Comparison of ENCODE assay signal across 23 mouse cellular contexts in the genomic region with DNA sequence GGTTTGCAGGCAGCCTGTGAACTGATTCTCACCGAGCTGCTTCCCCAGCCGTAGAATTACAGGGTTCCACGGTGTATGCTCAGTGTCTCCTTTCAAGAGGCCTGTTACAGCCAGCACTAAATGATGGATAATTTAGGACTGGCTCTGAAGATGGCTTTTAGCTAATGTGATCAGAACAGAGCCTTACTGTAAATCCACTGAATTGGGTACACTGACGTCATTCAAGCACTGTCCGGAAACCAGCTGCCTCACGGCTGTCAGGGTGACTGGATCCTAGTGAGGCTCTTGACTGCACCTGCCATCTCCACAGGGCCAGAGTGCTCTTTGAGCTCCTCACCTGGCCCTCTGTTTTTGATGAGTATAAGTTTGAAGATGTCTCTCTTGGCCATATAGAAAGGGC. TPM values are rescaled to one million over a fixed set of nuclear protein-coding genes. Genes with fewer than 3 reads are reported as not detected.
DNase-seq lines count a peak whose midpoint lies in the region; ATAC-seq lines count a peak whose summit lies in the region.
"Had no signal": no experiment of that assay in that cellular context is flagged by ENCODE, and none has a peak within 500 bp of the region (broad histone marks: within the 10 kb centered on the region; RNA-seq: fewer than 3 reads in every experiment).

No protein-coding gene starts in this region.

- ATAC-seq in embryonic facial prominence, embryonic 14.5 days (ENCODE audit: low read depth): peak; percentile 16; the same call in 1 of the 2 replicates
- no peak for ATAC-seq in heart, embryonic 12.5 days (ENCODE audit: insufficient number of reproducible peaks, low FRiP score)
- ATAC-seq: CD4-positive, CD25-positive, alpha-beta regulatory T cell, adult 4 months; forebrain, embryonic 13.5 days; forebrain, embryonic 15.5 days; forebrain, postnatal 0 days had no signal

- no peak overlapping the region for H3K4me2 ChIP-seq in embryonic facial prominence, embryonic 14.5 days (ENCODE audit: low read depth, low read length)
- no peak overlapping the region for H3K4me2 ChIP-seq in heart, embryonic 12.5 days
- H3K4me2 ChIP-seq: embryonic facial prominence, embryonic 13.5 days; forebrain, embryonic 13.5 days; forebrain, embryonic 15.5 days had no signal

- H3K27me3 ChIP-seq in embryonic facial prominence, embryonic 14.5 days (replicated peaks; ENCODE audit: control insufficient read depth, insufficient read depth, low read length): no peaks in the 10 kb centered on the region
- H3K27me3 ChIP-seq in embryonic facial prominence, embryonic 10.5 days (replicated peaks; ENCODE audit: low read depth, poor library complexity, severe bottlenecking): no peaks in the 10 kb centered on the region
- H3K27me3 ChIP-seq in heart, embryonic 12.5 days (replicated peaks): no peaks in the 10 kb centered on the region
- H3K27me3 ChIP-seq: CH12.LX; embryonic facial prominence, embryonic 13.5 days; forebrain, embryonic 13.5 days; forebrain, embryonic 15.5 days had no signal

- H3K4me3 ChIP-seq in embryonic facial prominence, embryonic 14.5 days (ENCODE audit: low read depth, low read length): no peak overlapping the region
- no peak overlapping the region for H3K4me3 ChIP-seq in embryonic facial prominence, embryonic 10.5 days
- H3K4me3 ChIP-seq in heart, embryonic 12.5 days: no peak overlapping the region
- H3K4me3 ChIP-seq: embryonic facial prominence, embryonic 13.5 days; forebrain, embryonic 13.5 days; forebrain, embryonic 15.5 days had no signal

- H3K4me1 ChIP-seq in embryonic facial prominence, embryonic 14.5 days (ENCODE audit: control insufficient read depth, insufficient read depth, low read length): peaks cover 7% of the 10 kb centered on the region; the same call in 1 of the 2 replicates
- peaks cover 12% of the 10 kb centered on the region for H3K4me1 ChIP-seq in embryonic facial prominence, embryonic 10.5 days
- peaks cover 9% of the 10 kb centered on the region for H3K4me1 ChIP-seq in heart, embryonic 12.5 days (replicated peaks)

- no peak overlapping the region for H3K9ac ChIP-seq in embryonic facial prominence, embryonic 14.5 days (ENCODE audit: low read depth, low read length)
- H3K9ac ChIP-seq in heart, embryonic 12.5 days: no peak overlapping the region
- H3K9ac ChIP-seq: embryonic facial prominence, embryonic 13.5 days; forebrain, embryonic 13.5 days; forebrain, embryonic 15.5 days; forebrain, postnatal 0 days had no signal

- WGBS in embryonic facial prominence, embryonic 14.5 days: 84% methylated on average over 6 of the region's 6 CpGs
- 93% methylated on average over 6 of the region's 6 CpGs for WGBS in embryonic facial prominence, embryonic 10.5 days
- WGBS in heart, embryonic 12.5 days: 85% methylated on average over 6 of the region's 6 CpGs

- peak; percentile 13 for DNase-seq in embryonic facial prominence, embryonic 14.5 days (ENCODE audit: low spot score)
- DNase-seq in embryonic facial prominence, embryonic 10.5 days (ENCODE audit: low spot score): no peak
- DNase-seq in heart, adult 11 months: peak; percentile 76
- no peak for DNase-seq in right cerebral cortex, postnatal 10 days (ENCODE audit: low spot score in 2 of 2)
- DNase-seq: adrenal gland, adult 2 months; adrenal gland, postnatal 10 days; adrenal gland, postnatal 25 days; B cell, adult 2 months; cerebellum, adult 11-12 months; cerebellum, adult 2 months; cerebellum, adult 9-10 months; cerebellum, postnatal 10 days; cerebellum, postnatal 25 days; forebrain, postnatal 0 days had no signal

- H3K9me3 ChIP-seq in embryonic facial prominence, embryonic 14.5 days (ENCODE audit: control insufficient read depth, low read length): no peaks in the 10 kb centered on the region
- no peaks in the 10 kb centered on the region for H3K9me3 ChIP-seq in embryonic facial prominence, embryonic 10.5 days
- H3K9me3 ChIP-seq in heart, embryonic 12.5 days (replicated peaks): no peaks in the 10 kb centered on the region
- H3K9me3 ChIP-seq: embryonic facial prominence, embryonic 13.5 days; forebrain, embryonic 13.5 days; forebrain, embryonic 15.5 days; G1E had no signal

- H3K36me3 ChIP-seq in embryonic facial prominence, embryonic 14.5 days (ENCODE audit: control insufficient read depth, insufficient read depth, low read length): peaks cover 65% of the 10 kb centered on the region
- H3K36me3 ChIP-seq in embryonic facial prominence, embryonic 10.5 days (replicated peaks): peaks cover 89% of the 10 kb centered on the region
- H3K36me3 ChIP-seq in heart, embryonic 12.5 days: peaks cover 66% of the 10 kb centered on the region

- H3K27ac ChIP-seq in embryonic facial prominence, embryonic 14.5 days (replicated peaks; ENCODE audit: low read depth, low read length): no peak overlapping the region
- H3K27ac ChIP-seq in embryonic facial prominence, embryonic 10.5 days (replicated peaks): no peak overlapping the region
- H3K27ac ChIP-seq in heart, embryonic 12.5 days (ENCODE audit: poor library complexity, severe bottlenecking): no peak overlapping the region
- H3K27ac ChIP-seq: embryonic facial prominence, embryonic 13.5 days; forebrain, embryonic 13.5 days; forebrain, embryonic 15.5 days had no signal

RNA-seq across cellular contexts. Expression of a gene that starts 5.5 kb away (rescaled TPM):
- polyA plus RNA-seq in embryonic facial prominence, embryonic 14.5 days (2014; fragmentation: Nextera tagmentation; extraction: Ambion mirVana): 107 and 119 TPM in 2 replicates
- polyA plus RNA-seq in embryonic facial prominence, embryonic 10.5 days (2016; fragmentation: Nextera tagmentation; extraction: Ambion mirVana): 195 and 208 TPM in 2 replicates
- 89.3 and 94.0 TPM in 2 replicates for polyA plus RNA-seq in heart, embryonic 12.5 days (2016; fragmentation: Nextera tagmentation; extraction: Ambion mirVana)

RNA-seq across cellular contexts. Expression of a gene that starts 17.7 kb away (rescaled TPM):
- polyA plus RNA-seq in embryonic facial prominence, embryonic 14.5 days (2014; fragmentation: Nextera tagmentation; extraction: Ambion mirVana): 202 and 210 TPM in 2 replicates
- 92.6 and 95.4 TPM in 2 replicates for polyA plus RNA-seq in embryonic facial prominence, embryonic 10.5 days (2016; fragmentation: Nextera tagmentation; extraction: Ambion mirVana)
- 95.9 and 101 TPM in 2 replicates for polyA plus RNA-seq in heart, embryonic 12.5 days (2016; fragmentation: Nextera tagmentation; extraction: Ambion mirVana)

RNA-seq across cellular contexts. Expression of a gene that starts 29.4 kb away (rescaled TPM):
- 1.6 and 2.9 TPM in 2 replicates for polyA plus RNA-seq in embryonic facial prominence, embryonic 14.5 days (2014; fragmentation: Nextera tagmentation; extraction: Ambion mirVana)
- 4.3 and 5.2 TPM in 2 replicates for polyA plus RNA-seq in embryonic facial prominence, embryonic 10.5 days (2016; fragmentation: Nextera tagmentation; extraction: Ambion mirVana)
- 7.5 and 13.8 TPM in 2 replicates for polyA plus RNA-seq in heart, embryonic 12.5 days (2016; fragmentation: Nextera tagmentation; extraction: Ambion mirVana)
- polyA plus RNA-seq: CD4-positive, CD25-positive, alpha-beta regulatory T cell, adult 4 months; cortical plate, adult 2 months; frontal cortex, adult 2 months; G1E had no signal

RNA-seq across cellular contexts. Expression of a gene that starts 42.8 kb away (rescaled TPM):
- 834 and 939 TPM in 2 replicates for polyA plus RNA-seq in embryonic facial prominence, embryonic 14.5 days (2014; fragmentation: Nextera tagmentation; extraction: Ambion mirVana)
- 555 and 612 TPM in 2 replicates for polyA plus RNA-seq in embryonic facial prominence, embryonic 10.5 days (2016; fragmentation: Nextera tagmentation; extraction: Ambion mirVana)
- 1,038 and 1,054 TPM in 2 replicates for polyA plus RNA-seq in heart, embryonic 12.5 days (2016; fragmentation: Nextera tagmentation; extraction: Ambion mirVana)

RNA-seq across cellular contexts. Expression of a gene that starts 51.8 kb away (rescaled TPM):
- polyA plus RNA-seq in embryonic facial prominence, embryonic 14.5 days (2014; fragmentation: Nextera tagmentation; extraction: Ambion mirVana): 116 and 132 TPM in 2 replicates
- polyA plus RNA-seq in embryonic facial prominence, embryonic 10.5 days (2016; fragmentation: Nextera tagmentation; extraction: Ambion mirVana): 121 and 133 TPM in 2 replicates
- 136 and 137 TPM in 2 replicates for polyA plus RNA-seq in heart, embryonic 12.5 days (2016; fragmentation: Nextera tagmentation; extraction: Ambion mirVana)

Comparison
In these comparisons a context has a peak if more than half of its experiments do, and no peak if none do; other contexts are left out.
1. DNase-seq: peak in embryonic facial prominence, embryonic 14.5 days (single experiment) and heart, adult 11 months (single experiment); none in embryonic facial prominence, embryonic 10.5 days (single experiment) and right cerebral cortex, postnatal 10 days (0 of 2).